9 mouse cellular contexts compared by ENCODE assay signal in the genomic region with DNA sequence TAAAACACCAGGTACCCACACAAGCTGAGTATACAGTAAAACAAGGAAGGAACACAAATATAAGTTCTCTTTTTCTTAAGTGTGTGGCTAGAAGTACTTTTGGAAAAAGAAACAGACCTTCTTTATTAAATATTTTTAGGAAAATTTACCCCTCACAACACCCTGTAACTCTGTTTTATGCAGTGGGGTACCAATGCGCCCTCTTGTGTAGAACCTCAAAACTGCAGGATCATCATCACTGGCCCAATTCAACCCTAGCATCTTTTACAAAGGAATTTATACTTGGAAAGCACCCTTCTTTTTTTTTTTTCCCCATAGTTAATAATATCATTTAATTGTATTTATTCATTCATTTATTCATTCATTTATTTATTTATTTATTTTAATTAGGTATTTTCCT.
DNase-seq lines count a peak whose midpoint lies in the region; ATAC-seq and TF ChIP-seq lines count a peak whose summit lies in the region.
"Had no signal": no experiment of that assay in that cellular context is flagged by ENCODE, and none has a peak within 500 bp of the region (broad histone marks: within the 10 kb centered on the region; RNA-seq: fewer than 3 reads in every experiment).

No protein-coding gene starts in this region.

- WGBS in forebrain, embryonic 14.5 days, result 0% methylated on average over 1 of the region's 1 CpGs
- 0% methylated on average over 1 of the region's 1 CpGs for WGBS in forebrain, embryonic 16.5 days
- WGBS in lung, postnatal 0 days, result 0% methylated on average over 1 of the region's 1 CpGs
- WGBS in limb, embryonic 11.5 days, result 6% methylated on average over 1 of the region's 1 CpGs

- no peak overlapping the region for H3K4me2 ChIP-seq in forebrain, embryonic 14.5 days (ENCODE audit: low read length)
- H3K4me2 ChIP-seq in forebrain, embryonic 16.5 days (ENCODE audit: low read length), result no peak overlapping the region
- H3K4me2 ChIP-seq in lung, postnatal 0 days (replicated peaks; ENCODE audit: low read depth, low read length), result no peak overlapping the region
- H3K4me2 ChIP-seq in limb, embryonic 11.5 days (ENCODE audit: low read depth, severe bottlenecking), result no peak overlapping the region
- H3K4me2 ChIP-seq: limb, embryonic 12.5 days had no signal

- peak; percentile 24 for DNase-seq in forebrain, embryonic 14.5 days (ENCODE audit: low spot score)
- DNase-seq in lung, postnatal 0 days (ENCODE audit: low spot score), result no peak
- no peak for DNase-seq in lung, postnatal 4 days
- DNase-seq in c-Kit-positive CD71-positive TER-119-positive erythroid progenitor cells, embryonic 14.5 days (ENCODE audit: low spot score), result peak; percentile 12
- DNase-seq in limb, embryonic 11.5 days (ENCODE audit: low spot score), result peak; percentile 70
- DNase-seq in heart, postnatal 25 days (ENCODE audit: low spot score), result no peak

- intact Hi-C loops in heart, postnatal 25 days (cut with DNase I), result no loop called here

- H3K36me3 ChIP-seq in forebrain, embryonic 14.5 days (ENCODE audit: control insufficient read depth, insufficient read depth, low read length), result no peaks in the 10 kb centered on the region
- no peaks in the 10 kb centered on the region for H3K36me3 ChIP-seq in forebrain, embryonic 16.5 days (ENCODE audit: control insufficient read depth, insufficient read depth)
- no peaks in the 10 kb centered on the region for H3K36me3 ChIP-seq in lung, postnatal 0 days (ENCODE audit: insufficient read depth, low read length)
- no peaks in the 10 kb centered on the region for H3K36me3 ChIP-seq in limb, embryonic 11.5 days (ENCODE audit: control insufficient read depth, insufficient read depth, low read length)
- H3K36me3 ChIP-seq: limb, embryonic 12.5 days had no signal

- no peak for ATAC-seq in forebrain, embryonic 14.5 days
- ATAC-seq in forebrain, embryonic 16.5 days, result no peak
- ATAC-seq in lung, postnatal 0 days, result no peak
- ATAC-seq in limb, embryonic 11.5 days (ENCODE audit: insufficient number of reproducible peaks, low FRiP score, low TSS enrichment, low read depth), result no peak
- no peak for ATAC-seq in erythroblast, adult 5-6 weeks (replicated peaks; ENCODE audit: low FRiP score, poor library complexity, severe bottlenecking)

- no peak overlapping the region for H3K27ac ChIP-seq in forebrain, embryonic 14.5 days (ENCODE audit: low read depth, low read length)
- no peak overlapping the region for H3K27ac ChIP-seq in forebrain, embryonic 16.5 days (ENCODE audit: low read length)
- no peak overlapping the region for H3K27ac ChIP-seq in lung, postnatal 0 days (ENCODE audit: low read length)
- H3K27ac ChIP-seq in limb, embryonic 11.5 days (replicated peaks; ENCODE audit: low read depth, low read length), result no peak overlapping the region
- H3K27ac ChIP-seq: limb, embryonic 12.5 days had no signal

- no peak overlapping the region for H3K4me3 ChIP-seq in forebrain, embryonic 14.5 days (ENCODE audit: low read depth, low read length)
- no peak overlapping the region for H3K4me3 ChIP-seq in forebrain, embryonic 16.5 days (replicated peaks; ENCODE audit: low read length)
- no peak overlapping the region for H3K4me3 ChIP-seq in lung, postnatal 0 days (ENCODE audit: low read depth, low read length)
- H3K4me3 ChIP-seq in limb, embryonic 11.5 days (ENCODE audit: low read depth, low read length), result no peak overlapping the region
- H3K4me3 ChIP-seq: limb, embryonic 12.5 days had no signal

- TF ChIP-seq CTCF in lung, postnatal 0 days (IDR thresholded peaks at IDR 0.05), result peak; percentile 53

- no peak overlapping the region for H3K9ac ChIP-seq in forebrain, embryonic 14.5 days (ENCODE audit: low read length)
- H3K9ac ChIP-seq in forebrain, embryonic 16.5 days (replicated peaks; ENCODE audit: low read depth, low read length), result no peak overlapping the region
- H3K9ac ChIP-seq in lung, postnatal 0 days (replicated peaks; ENCODE audit: low read depth), result no peak overlapping the region
- no peak overlapping the region for H3K9ac ChIP-seq in limb, embryonic 11.5 days (ENCODE audit: low read length)
- H3K9ac ChIP-seq: limb, embryonic 12.5 days had no signal

- H3K27me3 ChIP-seq in forebrain, embryonic 14.5 days (replicated peaks; ENCODE audit: control insufficient read depth, insufficient read depth, low read length), result no peaks in the 10 kb centered on the region
- no peaks in the 10 kb centered on the region for H3K27me3 ChIP-seq in forebrain, embryonic 16.5 days (replicated peaks; ENCODE audit: control insufficient read depth, insufficient read depth, low read length)
- H3K27me3 ChIP-seq in lung, postnatal 0 days (replicated peaks; ENCODE audit: insufficient read depth, low read length), result no peaks in the 10 kb centered on the region
- H3K27me3 ChIP-seq in limb, embryonic 11.5 days (ENCODE audit: control insufficient read depth, insufficient read depth, low read length), result no peaks in the 10 kb centered on the region
- H3K27me3 ChIP-seq: limb, embryonic 12.5 days had no signal

- no peaks in the 10 kb centered on the region for H3K9me3 ChIP-seq in forebrain, embryonic 14.5 days (replicated peaks; ENCODE audit: control insufficient read depth, low read length)
- no peaks in the 10 kb centered on the region for H3K9me3 ChIP-seq in forebrain, embryonic 16.5 days (ENCODE audit: control insufficient read depth, low read length)
- no peaks in the 10 kb centered on the region for H3K9me3 ChIP-seq in lung, postnatal 0 days (ENCODE audit: low read length)
- H3K9me3 ChIP-seq in limb, embryonic 11.5 days (ENCODE audit: control insufficient read depth, low read length), result no peaks in the 10 kb centered on the region
- H3K9me3 ChIP-seq: limb, embryonic 12.5 days had no signal

- no peaks in the 10 kb centered on the region for H3K4me1 ChIP-seq in forebrain, embryonic 14.5 days (ENCODE audit: control insufficient read depth, insufficient read depth, low read length)
- no peaks in the 10 kb centered on the region for H3K4me1 ChIP-seq in forebrain, embryonic 16.5 days (replicated peaks; ENCODE audit: control insufficient read depth, insufficient read depth, low read length)
- no peaks in the 10 kb centered on the region for H3K4me1 ChIP-seq in lung, postnatal 0 days (ENCODE audit: insufficient read depth, low read depth, low read length)
- no peaks in the 10 kb centered on the region for H3K4me1 ChIP-seq in limb, embryonic 11.5 days (ENCODE audit: control insufficient read depth, insufficient read depth, low read length)
- H3K4me1 ChIP-seq: limb, embryonic 12.5 days had no signal

- no peak for TF ChIP-seq EP300 in lung, postnatal 0 days (IDR thresholded peaks at IDR 0.05)

Comparison
In these comparisons a context has a peak if more than half of its experiments do, and no peak if none do; other contexts are left out.
1. DNase-seq: peak in forebrain, embryonic 14.5 days (single experiment), c-Kit-positive CD71-positive TER-119-positive erythroid progenitor cells, embryonic 14.5 days (single experiment) and limb, embryonic 11.5 days (single experiment); none in lung, postnatal 0 days (single experiment), lung, postnatal 4 days (0 of 2) and heart, postnatal 25 days (single experiment).